Mouse (Mus musculus) embryonic facial prominence, embryonic 13.5 days (tissue): ENCODE measurements around the gene Ccl8. TPM values are rescaled to one million over a fixed set of nuclear protein-coding genes. Genes with fewer than 3 reads are reported as not detected.

Experiments used
- ATAC-seq: fragments of 200-750 bp; cut with Nextera tagmentation; 2 replicates; pipeline ENCODE4 v1.8.0; 2017; ENCODE audit warnings: low read depth; ENCODE audit not compliant: insufficient number of reproducible peaks, insufficient read depth, low FRiP score, low TSS enrichment
- H3K27ac ChIP-seq: fragments of 300-500 bp; sonication (generic); 2 replicates; pipeline ENCODE4 v1.5.1; 2015; ENCODE audit warnings: moderate library complexity, mild to moderate bottlenecking, inconsistent platforms
- H3K27me3 ChIP-seq: fragments of 300-500 bp; sonication (generic); 2 replicates; pipeline ENCODE4 v1.6.1; 2015; ENCODE audit warnings: mild to moderate bottlenecking, inconsistent platforms
- H3K36me3 ChIP-seq: fragments of 300-500 bp; sonication (generic); 2 replicates; pipeline ENCODE4 v1.6.1; 2015; ENCODE audit warnings: mild to moderate bottlenecking, inconsistent platforms
- H3K4me1 ChIP-seq: fragments of 300-500 bp; sonication (generic); 2 replicates; pipeline ENCODE4 v1.6.1; 2015; ENCODE audit warnings: inconsistent platforms
- H3K4me2 ChIP-seq: fragments of 300-500 bp; sonication (generic); 2 replicates; pipeline ENCODE4 v1.6.1; 2015; ENCODE audit warnings: moderate library complexity, mild to moderate bottlenecking, inconsistent platforms
- H3K4me3 ChIP-seq: fragments of 300-500 bp; sonication (generic); 2 replicates; pipeline ENCODE4 v1.5.1; 2015; ENCODE audit warnings: mild to moderate bottlenecking, inconsistent platforms
- H3K9ac ChIP-seq: fragments of 300-500 bp; sonication (generic); 2 replicates; pipeline ENCODE4 v1.6.1; 2015; ENCODE audit warnings: mild to moderate bottlenecking, inconsistent platforms
- H3K9me3 ChIP-seq: fragments of 300-500 bp; sonication (generic); 2 replicates; pipeline ENCODE4 v1.6.1; 2016; ENCODE audit warnings: inconsistent platforms
- WGBS: fragments of 180-500 bp; shearing (Covaris S2); methylation state at CpG from one replicate; pipeline ENCODE4 v1.1.7; 2015; ENCODE audit warnings: mixed read lengths; 5-methylcytosine and 5-hydroxymethylcytosine counted together
- polyA plus RNA-seq: library from polyadenylated mRNA; unstranded; fragments of >200 nt; fragmentation: Nextera tagmentation; extraction: Ambion mirVana; gene quantifications from 2 replicates; pipeline ENCODE4 v1.2.1, GENCODE M21; 2015

Ccl8 gene
- polyA plus RNA-seq, 1 experiment from 2014 or later = not detected

DNA sequence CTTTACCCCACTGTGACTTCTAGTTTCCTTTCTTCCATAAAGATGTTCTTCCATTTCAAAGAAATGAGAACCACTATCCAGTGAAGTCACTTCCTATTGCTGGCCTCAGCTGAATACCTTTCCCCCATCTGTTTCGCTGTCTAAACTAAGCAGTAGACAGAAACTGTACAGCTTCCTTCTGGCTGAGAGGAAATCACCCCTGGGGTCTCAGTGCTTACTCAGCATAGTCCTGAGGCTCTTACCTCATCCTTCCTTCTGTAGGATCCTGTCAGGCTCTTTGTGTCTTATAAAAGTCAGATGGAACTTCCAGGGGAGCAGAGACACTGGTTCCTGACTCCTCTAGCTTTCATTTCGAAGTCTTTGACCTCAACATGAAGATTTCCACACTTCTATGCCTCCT lies 13.5 kb upstream of the Ccl8 start, which contains the start of gene Ccl12:
Gene Ccl12 (plus strand): TSS at position 317 of the 400 bp plus-strand sequence.
- Histone ChIP-seq H3K27me3 (no peaks in the 10 kb centered on the region), H3K27ac (no peak within 1 kb of the TSS), H3K9ac (no peak within 1 kb of the TSS), H3K4me3 (no peak within 1 kb of the TSS), H3K36me3 (no peaks in the 10 kb centered on the region), H3K4me2 (no peak within 1 kb of the TSS), H3K4me1 (no peaks in the 10 kb centered on the region), H3K9me3 (no peaks in the 10 kb centered on the region)
- ATAC-seq = no peak
- WGBS = 64% methylated on average over 2 of the region's 2 CpGs

DNA sequence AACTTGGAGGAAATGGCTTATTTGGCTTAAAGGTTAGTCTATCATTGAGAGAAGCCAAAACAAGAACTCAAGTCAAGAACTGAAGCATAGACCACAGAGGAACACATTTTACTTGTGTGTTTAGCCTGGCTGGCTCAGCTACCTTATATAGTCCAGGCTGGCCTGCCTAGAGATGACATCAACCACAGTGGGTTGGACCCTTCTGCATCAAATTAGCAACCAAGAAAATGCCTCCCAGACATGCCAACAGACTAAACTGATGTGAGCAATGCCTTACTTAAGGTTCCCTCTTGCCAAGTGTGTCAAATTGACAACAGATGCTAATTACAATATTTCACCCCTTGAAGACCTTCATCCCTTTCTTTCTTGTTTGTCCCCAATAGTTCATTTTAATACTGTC lies 5.4 kb upstream of the Ccl8 start:
- H3K4me2 ChIP-seq = no peak overlapping the region
- no peak overlapping the region for H3K27ac ChIP-seq
- no peaks in the 10 kb centered on the region for H3K27me3 ChIP-seq
- H3K4me1 ChIP-seq = 0 out of 2 replicates have a peak, but pooled peaks cover 3% of the 10 kb centered on the region
- no peaks in the 10 kb centered on the region for H3K9me3 ChIP-seq
- no peaks in the 10 kb centered on the region for H3K36me3 ChIP-seq
- no peak overlapping the region for H3K9ac ChIP-seq
- no peak for ATAC-seq
- no peak overlapping the region for H3K4me3 ChIP-seq

DNA sequence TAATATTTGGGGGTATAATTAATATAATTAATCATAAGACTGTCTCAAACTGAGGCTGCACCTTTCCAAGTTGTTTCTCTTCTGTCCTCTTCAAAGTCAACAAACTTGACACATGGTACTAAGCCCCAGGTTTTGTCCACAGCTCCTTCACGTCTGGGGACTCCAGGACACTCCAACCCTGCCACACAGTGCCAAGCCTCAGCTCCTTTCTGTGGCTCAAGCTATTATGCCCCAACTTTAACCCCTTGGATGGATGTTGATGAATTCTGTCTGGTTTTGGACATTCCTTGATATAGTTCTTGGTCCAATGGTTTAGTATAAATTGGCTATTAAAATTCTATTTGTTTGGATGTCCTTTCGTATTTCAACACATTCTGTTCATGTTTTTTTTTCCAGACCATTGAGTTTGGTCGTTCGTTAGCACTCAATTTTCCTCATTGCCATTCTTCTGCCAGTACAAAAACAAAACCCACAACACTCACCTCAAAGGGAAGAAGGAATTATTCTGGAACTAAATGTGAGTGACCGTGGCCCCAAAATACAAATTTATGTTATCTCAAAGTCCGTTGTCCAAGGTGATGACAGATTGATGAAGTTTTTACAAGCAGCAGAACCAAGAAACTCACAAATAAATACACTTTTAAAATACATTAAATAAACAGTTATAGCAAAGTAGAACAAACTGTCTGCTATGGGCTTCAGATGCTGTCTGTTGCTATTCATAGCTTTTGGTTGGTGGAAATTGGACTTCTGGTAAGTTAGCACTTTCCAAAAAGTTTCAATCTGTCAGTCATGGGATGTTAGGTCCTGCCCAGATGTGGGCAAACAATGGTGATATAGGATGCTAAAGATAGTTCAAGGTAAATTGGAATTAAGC lies 4.4 kb upstream of the Ccl8 start:
- Histone ChIP-seq H3K9me3 (no peaks in the 10 kb centered on the region), H3K4me2 (no peak overlapping the region), H3K27ac (no peak overlapping the region), H3K27me3 (no peaks in the 10 kb centered on the region), H3K4me3 (no peak overlapping the region), H3K36me3 (no peaks in the 10 kb centered on the region), H3K4me1 (0 out of 2 replicates have a peak, but pooled peaks cover 3% of the 10 kb centered on the region), H3K9ac (no peak overlapping the region)
- WGBS = 82% methylated on average over 6 of the region's 6 CpGs
- no peak for ATAC-seq

DNA sequence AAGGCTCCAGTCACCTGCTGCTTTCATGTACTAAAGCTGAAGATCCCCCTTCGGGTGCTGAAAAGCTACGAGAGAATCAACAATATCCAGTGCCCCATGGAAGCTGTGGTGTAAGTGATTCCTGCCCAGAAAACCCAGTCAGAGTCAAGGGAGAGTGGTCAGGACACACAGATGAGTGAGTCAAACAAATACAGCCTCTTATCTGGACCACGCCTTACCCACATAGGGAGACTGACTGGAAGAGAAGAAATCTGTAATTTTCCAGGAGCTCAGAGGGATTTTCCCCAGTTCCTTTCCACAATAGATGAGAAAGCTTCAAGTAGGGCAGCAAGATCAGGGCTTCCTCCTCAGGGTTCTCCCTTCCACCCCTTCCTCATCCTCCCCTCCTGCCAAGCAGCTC lies 1.1 kb downstream of the Ccl8 start:
- no peak overlapping the region for H3K4me3 ChIP-seq
- no peaks in the 10 kb centered on the region for H3K9me3 ChIP-seq
- no peak overlapping the region for H3K9ac ChIP-seq
- WGBS = 86% methylated on average over 3 of the region's 3 CpGs
- no peak overlapping the region for H3K4me2 ChIP-seq
- no peaks in the 10 kb centered on the region for H3K36me3 ChIP-seq
- no peak overlapping the region for H3K27ac ChIP-seq
- no peaks in the 10 kb centered on the region for H3K4me1 ChIP-seq
- H3K27me3 ChIP-seq = 0 out of 2 replicates have a peak, but pooled peaks cover 5% of the 10 kb centered on the region
- no peak for ATAC-seq

DNA sequence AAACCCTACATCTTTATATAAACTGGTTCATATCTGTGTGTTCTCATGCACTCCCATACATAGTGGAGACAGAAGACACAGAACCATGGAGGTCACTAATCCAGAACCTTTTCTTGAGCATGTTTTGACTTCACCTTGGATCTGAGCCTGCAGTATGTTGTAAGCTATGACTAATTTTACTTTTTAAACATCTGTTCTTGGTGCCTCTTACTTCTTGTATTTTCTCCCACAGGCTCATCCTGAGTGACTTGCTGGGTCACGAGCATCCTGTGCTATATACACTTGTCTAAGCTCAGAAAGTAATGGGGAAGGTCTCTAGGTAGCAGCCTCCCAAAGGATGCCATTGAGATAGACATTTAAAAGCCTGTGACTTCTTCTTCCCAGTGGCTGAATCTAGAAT lies 18.0 kb downstream of the Ccl8 start:
- H3K4me1 ChIP-seq = no peaks in the 10 kb centered on the region
- H3K4me3 ChIP-seq = no peak overlapping the region
- WGBS = 60% methylated on average over 1 of the region's 1 CpGs
- H3K4me2 ChIP-seq = no peak overlapping the region
- peaks cover 6% of the 10 kb centered on the region for H3K27me3 ChIP-seq
- no peak overlapping the region for H3K27ac ChIP-seq
- H3K9me3 ChIP-seq = no peaks in the 10 kb centered on the region
- no peak for ATAC-seq
- H3K36me3 ChIP-seq = no peaks in the 10 kb centered on the region
- H3K9ac ChIP-seq = no peak overlapping the region

DNA sequence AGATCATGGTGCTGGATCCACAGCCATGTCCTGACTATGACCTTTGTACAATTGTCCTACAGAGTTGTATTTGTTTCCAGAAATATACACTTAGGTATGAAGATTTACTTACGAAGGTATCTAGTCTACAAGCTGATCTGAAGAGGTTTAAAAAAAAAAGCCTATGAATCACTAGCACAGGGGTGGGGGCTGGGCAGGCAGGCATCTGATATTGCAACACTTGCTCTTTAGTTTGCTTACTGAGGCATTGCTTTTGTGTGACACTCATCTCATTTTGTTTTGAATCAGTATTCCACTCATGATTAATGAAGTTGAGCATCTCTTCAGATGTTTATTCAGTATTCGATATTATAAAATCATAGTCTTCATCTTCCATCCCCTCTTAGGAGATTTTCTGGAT lies 21.2 kb downstream of the Ccl8 start:
- H3K9me3 ChIP-seq = no peaks in the 10 kb centered on the region
- no peak overlapping the region for H3K9ac ChIP-seq
- 92% methylated on average over 2 of the region's 2 CpGs for WGBS
- H3K27me3 ChIP-seq = peaks cover 7% of the 10 kb centered on the region
- peaks cover 17% of the 10 kb centered on the region; the same call in 1 of the 2 replicates for H3K4me1 ChIP-seq
- no peak for ATAC-seq
- no peaks in the 10 kb centered on the region for H3K36me3 ChIP-seq
- H3K4me3 ChIP-seq = no peak overlapping the region
- H3K27ac ChIP-seq = no peak overlapping the region
- H3K4me2 ChIP-seq = no peak overlapping the region

DNA sequence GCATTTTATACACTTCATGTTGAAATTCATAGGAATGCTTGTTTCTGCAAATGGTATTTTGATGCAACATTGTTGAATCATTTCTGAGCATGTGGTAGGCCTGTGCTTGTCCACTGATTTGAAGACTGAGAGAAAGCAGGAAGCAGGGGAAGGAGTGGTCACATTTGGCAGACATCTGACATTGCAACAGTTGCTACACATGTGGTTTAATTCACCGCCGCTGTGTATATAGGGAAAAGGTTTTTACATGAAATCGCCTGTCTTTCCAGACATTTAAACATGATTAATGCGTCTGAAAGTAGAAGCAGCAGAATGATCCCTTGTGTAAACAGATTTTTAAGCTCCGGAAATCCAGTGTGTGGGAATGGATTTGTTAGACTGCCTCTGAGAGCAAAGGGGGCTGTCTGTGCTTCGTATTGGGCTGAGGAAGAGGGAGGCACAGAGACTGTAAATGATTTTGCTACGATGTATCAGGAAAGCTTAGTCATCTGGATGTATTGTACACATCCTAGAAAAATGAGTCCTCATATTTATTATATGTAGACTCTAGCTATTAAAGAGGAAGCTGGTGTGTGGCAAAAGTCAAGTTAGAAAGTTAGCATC lies 24.6 kb downstream of the Ccl8 start:
- peaks cover 17% of the 10 kb centered on the region; the same call in 1 of the 2 replicates for H3K4me1 ChIP-seq
- 0 out of 2 replicates have a peak overlapping the region, but pooled peaks have one; percentile 1 for H3K27ac ChIP-seq
- peak overlapping the region; percentile 7; the same call in 1 of the 2 replicates for H3K4me2 ChIP-seq
- WGBS = 28% methylated on average over 7 of the region's 7 CpGs
- H3K9me3 ChIP-seq = no peaks in the 10 kb centered on the region
- no peak for ATAC-seq
- no peak overlapping the region for H3K4me3 ChIP-seq
- peaks cover 11% of the 10 kb centered on the region for H3K27me3 ChIP-seq
- no peaks in the 10 kb centered on the region for H3K36me3 ChIP-seq
- no peak overlapping the region for H3K9ac ChIP-seq

DNA sequence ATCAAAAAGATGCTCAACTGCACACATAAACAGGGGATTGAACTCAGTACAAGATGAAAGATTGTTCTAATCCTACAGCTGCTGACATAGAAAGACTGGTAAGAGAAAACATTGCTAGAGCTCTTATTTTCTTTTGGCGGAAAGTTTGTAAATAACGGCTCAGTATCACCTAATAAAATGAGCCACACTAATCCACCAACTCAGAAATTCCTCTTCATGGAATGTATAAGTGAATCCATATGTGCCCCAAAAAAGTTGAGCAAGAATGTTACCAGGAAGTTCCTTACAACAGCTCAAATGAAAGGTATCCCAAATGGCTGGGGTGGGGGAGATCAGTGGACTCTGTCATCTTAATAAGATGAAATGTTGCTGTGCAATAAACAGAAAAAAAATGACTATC lies 44.1 kb downstream of the Ccl8 start:
- 57% methylated on average over 2 of the region's 2 CpGs for WGBS
- no peak overlapping the region for H3K9ac ChIP-seq

DNA sequence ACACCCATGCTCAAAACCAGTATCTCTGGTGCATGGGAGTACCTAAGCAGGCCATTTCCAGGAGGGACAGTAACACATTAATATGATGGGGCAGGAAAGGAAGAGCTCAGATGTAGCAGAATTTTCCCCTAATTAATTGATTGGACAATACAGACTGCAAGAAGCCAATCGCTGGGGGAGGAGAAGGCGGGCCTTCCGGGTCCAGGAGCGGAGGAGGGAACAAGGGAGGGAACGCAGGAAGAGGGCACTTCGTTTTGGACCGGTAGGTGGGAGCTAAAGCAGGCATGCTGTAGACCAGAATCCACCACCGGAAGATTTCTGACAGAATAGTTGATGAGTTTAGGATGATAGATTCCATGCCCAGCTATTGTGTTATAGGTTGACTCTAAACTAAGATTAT lies 48.3 kb downstream of the Ccl8 start:
- Histone ChIP-seq H3K9ac (no peak overlapping the region), H3K4me2 (no peak overlapping the region), H3K27me3 (peaks cover 4% of the 10 kb centered on the region), H3K4me3 (no peak overlapping the region), H3K4me1 (no peaks in the 10 kb centered on the region), H3K9me3 (no peaks in the 10 kb centered on the region), H3K27ac (no peak overlapping the region), H3K36me3 (no peaks in the 10 kb centered on the region)
- WGBS = 68% methylated on average over 8 of the region's 8 CpGs
- ATAC-seq = no peak

More for the DNA sequence above, 44.1 kb downstream of the Ccl8 start:
- Histone ChIP-seq H3K4me2 (no peak overlapping the region), H3K36me3 (no peaks in the 10 kb centered on the region), H3K4me3 (no peak overlapping the region), H3K27ac (no peak overlapping the region), H3K9me3 (no peaks in the 10 kb centered on the region), H3K27me3 (peaks cover 12% of the 10 kb centered on the region), H3K4me1 (no peaks in the 10 kb centered on the region)
- no peak for ATAC-seq

Other genes with a start within 250 kb of the Ccl8 start
- 0.45 and 0.60 TPM in 2 replicates for gene Asic2, start 146.7 kb upstream of the Ccl8 start, polyA plus RNA-seq
- gene Ccl2, start 79.6 kb upstream of the Ccl8 start, polyA plus RNA-seq = 2.9 and 4.2 TPM in 2 replicates
- gene Gm17268, start 76.6 kb upstream of the Ccl8 start, polyA plus RNA-seq = not detected in 2 replicates
- 1.3 and 1.5 TPM in 2 replicates for gene Ccl7, start 69.5 kb upstream of the Ccl8 start, polyA plus RNA-seq
- gene Ccl11, start 57.4 kb upstream of the Ccl8 start, polyA plus RNA-seq = 1.2 and 1.3 TPM in 2 replicates
- 2.7 and 3.5 TPM in 2 replicates for gene Ccl12, start 13.3 kb upstream of the Ccl8 start, polyA plus RNA-seq
- not detected in 2 replicates for gene Ccl1, start 190.5 kb downstream of the Ccl8 start, polyA plus RNA-seq